Mouse (Mus musculus): ENCODE results near the gene Frs3.

The Frs3 gene

GRCm38 (mm10) chr17:47691650-47692049, 2.8 kb downstream of the Frs3 start:
- DNase-seq (ENCODE audit: low spot score in 2 of 2), result no peak

- DNase-seq (ENCODE audit: low spot score in 2 of 2), result no peak
These were observed 5.0 kb downstream of the Frs3 start for GRCm38 (mm10) chr17:47693671-47694441.

- no peak for DNase-seq (ENCODE audit: low spot score in 2 of 2)
These were observed 5.4 kb downstream of the Frs3 start, which contains the start of gene Gm21981 for GRCm38 (mm10) chr17:47694442-47694502. Gene Gm21981 (minus strand): TSS chr17:47694455.

GRCm38 (mm10) chr17:47694503-47695336, 5.9 kb downstream of the Frs3 start, which contains the start of gene Prickle4:
Gene Prickle4 (minus strand): TSS chr17:47694736.
- DNase-seq (ENCODE audit: low spot score in 2 of 2), result peak; percentile 91 to 96

- DNase-seq (ENCODE audit: low spot score in 2 of 2), result no peak
These were observed 6.5 kb downstream of the Frs3 start for GRCm38 (mm10) chr17:47695337-47695710.

GRCm38 (mm10) chr17:47698156-47698555, 9.3 kb downstream of the Frs3 start:
- DNase-seq (ENCODE audit: low spot score in 2 of 2), result no peak

- no peak for DNase-seq (ENCODE audit: low spot score in 2 of 2)
These were observed 10.2 kb downstream of the Frs3 start for GRCm38 (mm10) chr17:47699055-47699454.

- no peak for DNase-seq (ENCODE audit: low spot score in 2 of 2)
These were observed 13.0 kb downstream of the Frs3 start for GRCm38 (mm10) chr17:47701793-47702192.

GRCm38 (mm10) chr17:47702548-47703345, 13.9 kb downstream of the Frs3 start:
- DNase-seq (ENCODE audit: low spot score in 2 of 2), result no peak

- DNase-seq (ENCODE audit: low spot score in 2 of 2), result no peak
These were observed 14.7 kb downstream of the Frs3 start for GRCm38 (mm10) chr17:47703556-47703955.

- DNase-seq (ENCODE audit: low spot score in 2 of 2), result no peak
These were observed 15.9 kb downstream of the Frs3 start for GRCm38 (mm10) chr17:47704692-47705091.

GRCm38 (mm10) chr17:47706196-47706595, 17.4 kb downstream of the Frs3 start:
- no peak for DNase-seq (ENCODE audit: low spot score in 2 of 2)

- no peak for DNase-seq (ENCODE audit: low spot score in 2 of 2)
These were observed 19.1 kb downstream of the Frs3 start for GRCm38 (mm10) chr17:47707961-47708360.

GRCm38 (mm10) chr17:47708972-47709371, 20.1 kb downstream of the Frs3 start:
- no peak for DNase-seq (ENCODE audit: low spot score in 2 of 2)

- no peak for DNase-seq (ENCODE audit: low spot score in 2 of 2)
These were observed 21.2 kb downstream of the Frs3 start for GRCm38 (mm10) chr17:47710036-47710435.

GRCm38 (mm10) chr17:47711883-47712282, 23.1 kb downstream of the Frs3 start:
- no peak for DNase-seq (ENCODE audit: low spot score in 2 of 2)

GRCm38 (mm10) chr17:47712889-47713571, 24.2 kb downstream of the Frs3 start:
- DNase-seq (ENCODE audit: low spot score in 2 of 2), result no peak

GRCm38 (mm10) chr17:47715037-47715436, 26.2 kb downstream of the Frs3 start:
- DNase-seq (ENCODE audit: low spot score in 2 of 2), result no peak

GRCm38 (mm10) chr17:47721183-47721582, 32.4 kb downstream of the Frs3 start:
- DNase-seq (ENCODE audit: low spot score in 2 of 2), result no peak

- DNase-seq (ENCODE audit: low spot score in 2 of 2), result no peak
These were observed 37.7 kb downstream of the Frs3 start, which contains the start of gene Pgc for GRCm38 (mm10) chr17:47726566-47726965. Gene Pgc (plus strand): TSS chr17:47726842.

GRCm38 (mm10) chr17:47730633-47731575, 42.1 kb downstream of the Frs3 start:
- no peak for DNase-seq (ENCODE audit: low spot score in 2 of 2)
